Mouse (Mus musculus) erythroblast, embryonic 14.5 days (primary cell): ENCODE measurements around the gene Magohb. TPM values are rescaled to one million over a fixed set of nuclear protein-coding genes. Genes with fewer than 3 reads are reported as not detected.

ENCODE experiments used
- H3K27me3 ChIP-seq: 2 replicates; pipeline ENCODE4 v1.6.1; 2012; ENCODE audit warnings: inconsistent platforms; ENCODE audit not compliant: control insufficient read depth
- H3K36me3 ChIP-seq: 2 replicates; pipeline ENCODE4 v1.6.1; 2012; ENCODE audit warnings: mild to moderate bottlenecking, inconsistent platforms; ENCODE audit not compliant: control insufficient read depth
- H3K4me1 ChIP-seq: 2 replicates; pipeline ENCODE4 v1.6.1; 2012; ENCODE audit warnings: inconsistent platforms; ENCODE audit not compliant: control insufficient read depth
- H3K4me3 ChIP-seq: replicated peaks from 2 replicates; pipeline ENCODE3; 2012; ENCODE audit warnings: moderate library complexity, mild to moderate bottlenecking, inconsistent platforms
- H3K9me3 ChIP-seq: 2 replicates; pipeline ENCODE4 v1.6.1; 2012; ENCODE audit warnings: low read length, inconsistent platforms, mixed read lengths; ENCODE audit not compliant: control insufficient read depth
- GATA1 ChIP-seq: IDR thresholded peaks from 2 replicates; pipeline ENCODE4 v1.6.1; 2012; ENCODE audit warnings: low read length, inconsistent platforms, mixed read lengths
- TAL1 ChIP-seq: IDR thresholded peaks from 3 replicates; pipeline ENCODE4 v1.6.1; 2012; ENCODE audit warnings: low read length, inconsistent platforms, mixed read lengths
- polyA plus RNA-seq: library from polyadenylated mRNA; stranded (reverse); fragments of >175 nt; gene quantifications from 2 replicates; pipeline ENCODE4 v1.2.3, GENCODE M21; 2012

The Magohb gene
- polyA plus RNA-seq, 1 experiment = 0.17 TPM

- Histone ChIP-seq H3K4me1 (no peaks in the 10 kb centered on the region), H3K36me3 (no peaks in the 10 kb centered on the region), H3K27me3 (no peaks in the 10 kb centered on the region), H3K4me3 (no peak overlapping the region), H3K9me3 (no peaks in the 10 kb centered on the region)
- TF ChIP-seq TAL1 = no peak
- no peak for TF ChIP-seq GATA1
These were observed 23.4 kb downstream of the Magohb start for GRCm38 (mm10) chr6:131269599-131269998.

GRCm38 (mm10) chr6:131264175-131264574 is 28.9 kb downstream of the Magohb start:
- Histone ChIP-seq H3K36me3 (no peaks in the 10 kb centered on the region), H3K9me3 (no peaks in the 10 kb centered on the region), H3K4me3 (no peak overlapping the region), H3K27me3 (no peaks in the 10 kb centered on the region), H3K4me1 (no peaks in the 10 kb centered on the region)
- TF ChIP-seq GATA1 = no peak
- no peak for TF ChIP-seq TAL1

- Histone ChIP-seq H3K4me1 (no peaks in the 10 kb centered on the region), H3K9me3 (no peaks in the 10 kb centered on the region), H3K4me3 (no peak overlapping the region), H3K36me3 (no peaks in the 10 kb centered on the region), H3K27me3 (no peaks in the 10 kb centered on the region)
- TF ChIP-seq GATA1 (no peak), TAL1 (no peak)
These were observed 30.3 kb downstream of the Magohb start for GRCm38 (mm10) chr6:131262778-131263177.

GRCm38 (mm10) chr6:131262009-131262408 is 31.0 kb downstream of the Magohb start:
- H3K4me3 ChIP-seq = no peak overlapping the region

GRCm38 (mm10) chr6:131247206-131247605 is 45.8 kb downstream of the Magohb start, which contains the start of gene Klra2:
Klra2 (minus strand) TSS chr6:131247362.
- no peak for TF ChIP-seq TAL1
- TF ChIP-seq GATA1 = no peak

More at GRCm38 (mm10) chr6:131262009-131262408, 31.0 kb downstream of the Magohb start:
- Histone ChIP-seq H3K4me1 (no peaks in the 10 kb centered on the region), H3K36me3 (no peaks in the 10 kb centered on the region), H3K9me3 (no peaks in the 10 kb centered on the region), H3K27me3 (no peaks in the 10 kb centered on the region)
- no peak for TF ChIP-seq TAL1
- no peak for TF ChIP-seq GATA1

GRCm38 (mm10) chr6:131245081-131245480 is 48.0 kb downstream of the Magohb start:
- no peaks in the 10 kb centered on the region for H3K9me3 ChIP-seq
- no peaks in the 10 kb centered on the region for H3K4me1 ChIP-seq
- H3K4me3 ChIP-seq = no peak overlapping the region
- TF ChIP-seq GATA1 (no peak), TAL1 (no peak)
- H3K27me3 ChIP-seq = no peaks in the 10 kb centered on the region
- no peaks in the 10 kb centered on the region for H3K36me3 ChIP-seq

More at GRCm38 (mm10) chr6:131247206-131247605, 45.8 kb downstream of the Magohb start, which contains the start of gene Klra2:
- Histone ChIP-seq H3K27me3 (no peaks in the 10 kb centered on the region), H3K9me3 (no peaks in the 10 kb centered on the region), H3K36me3 (no peaks in the 10 kb centered on the region), H3K4me3 (no peak within 1 kb of the TSS), H3K4me1 (no peaks in the 10 kb centered on the region)

Other genes with a start within 250 kb of the Magohb start
- gene Klra2, start 45.9 kb downstream of the Magohb start, polyA plus RNA-seq = not detected in 2 replicates
- gene Styk1, start 60.4 kb upstream of the Magohb start, polyA plus RNA-seq = not detected in 2 replicates
- gene Ybx3, start 95.2 kb upstream of the Magohb start, polyA plus RNA-seq = 366 and 393 TPM in 2 replicates
- not detected in 2 replicates for gene 5430401F13Rik, start 193.2 kb upstream of the Magohb start, polyA plus RNA-seq
- gene Gm6619, start 193.2 kb upstream of the Magohb start, polyA plus RNA-seq = not detected in 2 replicates